ENCODE assay signal across 23 mouse cellular contexts in genomic region chr11:98463911-98464310, GRCm38 (mm10). TPM values are rescaled to one million over a fixed set of nuclear protein-coding genes. Genes with fewer than 3 reads are reported as not detected.
DNase-seq lines count a peak whose midpoint lies in the region; ATAC-seq and TF ChIP-seq lines count a peak whose summit lies in the region.
"Had no signal": no experiment of that assay in that cellular context is flagged by ENCODE, and none has a peak within 500 bp of the region (broad histone marks: within the 10 kb centered on the region; RNA-seq: fewer than 3 reads in every experiment).

No protein-coding gene starts in this region.

- no peaks in the 10 kb centered on the region for H3K4me1 ChIP-seq in intestine, postnatal 0 days (replicated peaks; ENCODE audit: control insufficient read depth, insufficient read depth, low read length)
- H3K4me1 ChIP-seq in intestine, embryonic 16.5 days (ENCODE audit: control insufficient read depth, insufficient read depth, low read length) = no peaks in the 10 kb centered on the region
- no peaks in the 10 kb centered on the region for H3K4me1 ChIP-seq in small intestine, adult 2 months (ENCODE audit: control insufficient read depth, insufficient read depth, insufficient read length, low read length)
- no peaks in the 10 kb centered on the region for H3K4me1 ChIP-seq in liver, postnatal 0 days (ENCODE audit: insufficient read depth)
- H3K4me1 ChIP-seq: forebrain, embryonic 10.5 days; hindbrain, embryonic 12.5 days; intestine, embryonic 15.5 days; limb, embryonic 15.5 days; liver, embryonic 15.5 days; midbrain, embryonic 13.5 days had no signal

- TF ChIP-seq POLR2A in small intestine, adult 2 months (IDR thresholded peaks at IDR 0.05; ENCODE audit: low read depth, low read length) = no peak

- DNase-seq in thymus, postnatal 36 days = peak; percentile 61 to 78
- no peak for DNase-seq in testis, postnatal 14 days (ENCODE audit: low spot score)
- DNase-seq in embryo, embryonic 10 days (ENCODE audit: low spot score) = no peak
- DNase-seq in liver, postnatal 0 days = no peak
- DNase-seq: cerebellum, adult 2 months; cerebellum, postnatal 36 days; heart, postnatal 10 days; lung, postnatal 10 days; right cerebral cortex, postnatal 25 days had no signal

- no peak for TF ChIP-seq CTCF in intestine, postnatal 0 days (IDR thresholded peaks at IDR 0.05; ENCODE audit: low read depth)
- TF ChIP-seq CTCF in small intestine, adult 2 months (IDR thresholded peaks at IDR 0.05; ENCODE audit: extremely low read depth, insufficient read length, insufficient replicate concordance, low read depth, low read length) = no peak
- TF ChIP-seq CTCF in liver, postnatal 0 days (IDR thresholded peaks at IDR 0.05; ENCODE audit: low read depth) = no peak

- H3K27ac ChIP-seq in intestine, postnatal 0 days (ENCODE audit: low read depth, low read length) = no peak overlapping the region
- no peak overlapping the region for H3K27ac ChIP-seq in intestine, embryonic 16.5 days (ENCODE audit: low read length)
- peak overlapping the region; percentile 42; the same call in 1 of the 2 replicates for H3K27ac ChIP-seq in small intestine, adult 2 months (ENCODE audit: insufficient read depth, low read depth, low read length)
- no peak overlapping the region for H3K27ac ChIP-seq in liver, postnatal 0 days (ENCODE audit: low read depth)
- H3K27ac ChIP-seq: forebrain, embryonic 10.5 days; hindbrain, embryonic 12.5 days; intestine, embryonic 15.5 days; layer of hippocampus, adult 2 months; limb, embryonic 15.5 days; liver, embryonic 15.5 days; midbrain, embryonic 13.5 days had no signal

- H3K27me3 ChIP-seq in intestine, postnatal 0 days (replicated peaks; ENCODE audit: control insufficient read depth, insufficient read depth, low read length) = no peaks in the 10 kb centered on the region
- peaks cover 2% of the 10 kb centered on the region; the same call in 1 of the 2 replicates for H3K27me3 ChIP-seq in intestine, embryonic 16.5 days (replicated peaks; ENCODE audit: control insufficient read depth, insufficient read depth, low read length)
- no peaks in the 10 kb centered on the region for H3K27me3 ChIP-seq in small intestine, adult 2 months (ENCODE audit: control insufficient read depth, insufficient read depth, low read length)
- peaks cover 8% of the 10 kb centered on the region for H3K27me3 ChIP-seq in liver, postnatal 0 days (ENCODE audit: insufficient read depth, low read length)

- WGBS in intestine, postnatal 0 days = 84% methylated on average over 9 of the region's 9 CpGs
- WGBS in intestine, embryonic 16.5 days = 89% methylated on average over 9 of the region's 9 CpGs
- WGBS in small intestine, adult 2 months = 73% methylated on average over 9 of the region's 9 CpGs
- 68% methylated on average over 9 of the region's 9 CpGs for WGBS in liver, postnatal 0 days (ENCODE audit: insufficient replicate concordance)

- H3K36me3 ChIP-seq in intestine, postnatal 0 days (ENCODE audit: control insufficient read depth, insufficient read depth) = no peaks in the 10 kb centered on the region
- H3K36me3 ChIP-seq in intestine, embryonic 16.5 days (ENCODE audit: control insufficient read depth, insufficient read depth, low read length) = no peaks in the 10 kb centered on the region
- H3K36me3 ChIP-seq in small intestine, adult 2 months (ENCODE audit: control insufficient read depth, insufficient read depth, low read length) = no peaks in the 10 kb centered on the region
- H3K36me3 ChIP-seq in liver, postnatal 0 days (replicated peaks; ENCODE audit: insufficient read depth, low read length) = no peaks in the 10 kb centered on the region
- H3K36me3 ChIP-seq: forebrain, embryonic 10.5 days; hindbrain, embryonic 12.5 days; intestine, embryonic 15.5 days; limb, embryonic 15.5 days; liver, embryonic 15.5 days; midbrain, embryonic 13.5 days had no signal

- no peak overlapping the region for H3K9ac ChIP-seq in intestine, postnatal 0 days (ENCODE audit: low read depth, low read length)
- H3K9ac ChIP-seq in intestine, embryonic 16.5 days (ENCODE audit: low read depth, low read length) = no peak overlapping the region
- no peak overlapping the region for H3K9ac ChIP-seq in liver, postnatal 0 days (replicated peaks)
- H3K9ac ChIP-seq: hindbrain, embryonic 12.5 days; intestine, embryonic 15.5 days; limb, embryonic 15.5 days; liver, embryonic 15.5 days; midbrain, embryonic 13.5 days had no signal

- no peak overlapping the region for H3K4me2 ChIP-seq in intestine, postnatal 0 days (replicated peaks; ENCODE audit: low read depth)
- H3K4me2 ChIP-seq in intestine, embryonic 16.5 days (ENCODE audit: low read depth, low read length) = no peak overlapping the region
- H3K4me2 ChIP-seq in liver, postnatal 0 days (ENCODE audit: low read depth, low read length) = no peak overlapping the region
- H3K4me2 ChIP-seq: heart, embryonic 11.5 days; hindbrain, embryonic 12.5 days; intestine, embryonic 15.5 days; limb, embryonic 15.5 days; liver, embryonic 15.5 days; midbrain, embryonic 13.5 days had no signal

- ATAC-seq in intestine, postnatal 0 days = 0 out of 2 replicates have a peak, but pooled peaks have one; percentile 4
- no peak for ATAC-seq in intestine, embryonic 16.5 days
- ATAC-seq in activated CD4-positive, CD25-positive, alpha-beta regulatory T cell, adult 4 months = peak; percentile 25
- ATAC-seq in liver, postnatal 0 days = no peak
- ATAC-seq: intestine, embryonic 15.5 days; midbrain, embryonic 13.5 days; Patski had no signal

- no peak for TF ChIP-seq EP300 in liver, postnatal 0 days (IDR thresholded peaks at IDR 0.05; ENCODE audit: low read depth)

- no peak overlapping the region for H3K4me3 ChIP-seq in intestine, postnatal 0 days (ENCODE audit: low read depth, low read length)
- no peak overlapping the region for H3K4me3 ChIP-seq in intestine, embryonic 16.5 days (ENCODE audit: low read length)
- H3K4me3 ChIP-seq in small intestine, adult 2 months (ENCODE audit: low read depth, low read length) = no peak overlapping the region
- no peak overlapping the region for H3K4me3 ChIP-seq in liver, postnatal 0 days (ENCODE audit: low read depth, low read length)
- H3K4me3 ChIP-seq: forebrain, embryonic 10.5 days; hindbrain, embryonic 12.5 days; intestine, embryonic 15.5 days; layer of hippocampus, adult 2 months; limb, embryonic 15.5 days; liver, embryonic 15.5 days; midbrain, embryonic 13.5 days; myocyte had no signal

- no peaks in the 10 kb centered on the region for H3K9me3 ChIP-seq in intestine, postnatal 0 days (ENCODE audit: control insufficient read depth)
- H3K9me3 ChIP-seq in intestine, embryonic 16.5 days (ENCODE audit: control insufficient read depth, low read length) = no peaks in the 10 kb centered on the region
- H3K9me3 ChIP-seq in liver, postnatal 0 days (ENCODE audit: low read length) = no peaks in the 10 kb centered on the region
- H3K9me3 ChIP-seq: forebrain, embryonic 10.5 days; hindbrain, embryonic 12.5 days; intestine, embryonic 15.5 days; limb, embryonic 15.5 days; liver, embryonic 15.5 days; midbrain, embryonic 13.5 days had no signal

RNA-seq across cellular contexts. Expression of gene Grb7, which starts 17.7 kb away (rescaled TPM):
- polyA plus RNA-seq in intestine, postnatal 0 days (2015; fragmentation: Nextera tagmentation; extraction: Ambion mirVana) = 50.2 and 50.7 TPM in 2 replicates
- polyA plus RNA-seq in intestine, embryonic 16.5 days (2015; fragmentation: Nextera tagmentation; extraction: Ambion mirVana) = 87.1 and 87.3 TPM in 2 replicates
- polyA plus RNA-seq in activated CD4-positive, CD25-positive, alpha-beta regulatory T cell, adult 4 months (2017; shearing (Covaris generic)) = 1 to 10 TPM; 2.3 to 3.4 TPM
- 33.0 and 137 TPM in 2 replicates for polyA plus RNA-seq in small intestine, adult 2 months (2012; rRNA removed)
- 31.4 and 37.2 TPM in 2 replicates for polyA plus RNA-seq in liver, postnatal 0 days (2015; fragmentation: Nextera tagmentation; extraction: Ambion mirVana)
- polyA plus RNA-seq: myocyte had no signal

RNA-seq across cellular contexts. Expression of gene Mien1, which starts 25.1 kb away (rescaled TPM):
- 264 and 265 TPM in 2 replicates for polyA plus RNA-seq in intestine, postnatal 0 days (2015; fragmentation: Nextera tagmentation; extraction: Ambion mirVana)
- polyA plus RNA-seq in intestine, embryonic 16.5 days (2015; fragmentation: Nextera tagmentation; extraction: Ambion mirVana) = 279 and 304 TPM in 2 replicates
- polyA plus RNA-seq in activated CD4-positive, CD25-positive, alpha-beta regulatory T cell, adult 4 months (2017; shearing (Covaris generic)) = 100 to 1,000 TPM; 161 to 193 TPM
- polyA plus RNA-seq in small intestine, adult 2 months (2012; rRNA removed) = 17.2 and 37.7 TPM in 2 replicates
- 83.8 and 89.4 TPM in 2 replicates for polyA plus RNA-seq in liver, postnatal 0 days (2015; fragmentation: Nextera tagmentation; extraction: Ambion mirVana)

RNA-seq across cellular contexts. Expression of gene Erbb2, which starts 51.6 kb away (rescaled TPM):
- polyA plus RNA-seq in intestine, postnatal 0 days (2015; fragmentation: Nextera tagmentation; extraction: Ambion mirVana) = 19.4 and 20.7 TPM in 2 replicates
- 33.8 and 37.5 TPM in 2 replicates for polyA plus RNA-seq in intestine, embryonic 16.5 days (2015; fragmentation: Nextera tagmentation; extraction: Ambion mirVana)
- polyA plus RNA-seq in activated CD4-positive, CD25-positive, alpha-beta regulatory T cell, adult 4 months (2017; shearing (Covaris generic)) = under 1 TPM in 1 of 2 experiments, not detected in 1; 0.07 TPM
- 40.2 and 105 TPM in 2 replicates for polyA plus RNA-seq in small intestine, adult 2 months (2012; rRNA removed)
- 1.0 and 1.2 TPM in 2 replicates for polyA plus RNA-seq in liver, postnatal 0 days (2015; fragmentation: Nextera tagmentation; extraction: Ambion mirVana)

Comparison
In these comparisons a context has a peak if more than half of its experiments do, and no peak if none do; other contexts are left out.
1. ATAC-seq: peak in intestine, postnatal 0 days (single experiment) and activated CD4-positive, CD25-positive, alpha-beta regulatory T cell, adult 4 months (single experiment); none in intestine, embryonic 16.5 days (single experiment) and liver, postnatal 0 days (single experiment).
2. DNase-seq: peak in thymus, postnatal 36 days (2 of 2); none in testis, postnatal 14 days (single experiment), embryo, embryonic 10 days (single experiment) and liver, postnatal 0 days (single experiment).